Mouse (Mus musculus) right cerebral cortex, postnatal 36 days (tissue): ENCODE measurements at regions not wholly inside any gene's neighbourhood (a gene's known extent, or its start where the extent isn't known, plus 50 kb on each side); places are given as distances from the start of the nearest gene placed in this dataset.

Experiments used
- DNase-seq, 2 experiments: peaks; one replicate each; pipeline ENCODE4 v3.0.0; 2022; ENCODE audit warnings: low spot score in 2 of 2, mixed read lengths in 1 of 2

- DNase-seq: peak; percentile 36 to 41
These were observed 310.0 kb upstream of the Magi2 start for GRCm38 (mm10) chr5:18916688-18917285.

DNA sequence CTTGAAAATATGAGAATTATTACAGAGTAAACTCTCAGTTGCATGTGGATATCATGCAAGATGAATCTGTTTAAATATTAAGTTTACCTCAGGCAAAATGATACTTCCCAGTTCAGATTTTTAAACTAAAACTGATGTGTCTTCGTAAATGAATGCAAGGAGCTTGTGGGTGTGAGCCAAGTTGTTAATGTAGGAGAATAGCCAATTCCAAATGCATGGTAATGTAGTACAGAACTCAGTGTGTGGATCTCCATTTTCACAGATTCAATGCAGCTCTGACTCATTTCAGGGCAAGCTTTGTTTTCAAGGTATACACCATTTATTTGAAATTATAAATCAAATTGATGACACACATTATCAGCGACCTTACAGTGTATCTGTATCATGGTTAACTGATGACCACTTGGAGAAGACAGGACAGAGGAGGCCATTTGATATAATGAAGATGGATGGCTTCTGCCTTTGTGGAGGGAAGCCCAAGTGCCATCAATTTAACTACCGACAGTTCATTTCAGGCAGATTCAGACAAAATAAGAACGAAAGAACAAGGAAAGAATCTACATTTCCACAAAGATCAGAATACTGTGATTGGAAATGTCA lies 272.9 kb upstream of the Magi2 start:
- DNase-seq: no peak
